Mouse (Mus musculus) heart, postnatal 4 days (tissue): ENCODE data around the gene Cux1. TPM values are rescaled to one million over a fixed set of nuclear protein-coding genes. Genes with fewer than 3 reads are reported as not detected.
A peak's percentile ranks its signal among the peaks of the same experiment; 100 is the strongest.

Source experiments
- DNase-seq: peaks from one replicate; pipeline ENCODE4 v3.0.0; 2021
- total RNA-seq, 2 experiments: library from RNA; stranded (reverse); gene quantifications; 2 replicates each; pipeline ENCODE4 v1.2.3; 2021

The Cux1 gene
- total RNA-seq, 2 experiments from 2014 or later = 126 to 131 TPM

- no peak for DNase-seq
Observed at GRCm38 (mm10) chr5:136363421-136363820, 203.9 kb downstream of the Cux1 start.

- no peak for DNase-seq
Observed at GRCm38 (mm10) chr5:136362473-136363230, 204.6 kb downstream of the Cux1 start.

- no peak for DNase-seq
Observed at GRCm38 (mm10) chr5:136362021-136362420, 205.3 kb downstream of the Cux1 start.

- no peak for DNase-seq
Observed at GRCm38 (mm10) chr5:136357227-136357626, 210.1 kb downstream of the Cux1 start.

DNA sequence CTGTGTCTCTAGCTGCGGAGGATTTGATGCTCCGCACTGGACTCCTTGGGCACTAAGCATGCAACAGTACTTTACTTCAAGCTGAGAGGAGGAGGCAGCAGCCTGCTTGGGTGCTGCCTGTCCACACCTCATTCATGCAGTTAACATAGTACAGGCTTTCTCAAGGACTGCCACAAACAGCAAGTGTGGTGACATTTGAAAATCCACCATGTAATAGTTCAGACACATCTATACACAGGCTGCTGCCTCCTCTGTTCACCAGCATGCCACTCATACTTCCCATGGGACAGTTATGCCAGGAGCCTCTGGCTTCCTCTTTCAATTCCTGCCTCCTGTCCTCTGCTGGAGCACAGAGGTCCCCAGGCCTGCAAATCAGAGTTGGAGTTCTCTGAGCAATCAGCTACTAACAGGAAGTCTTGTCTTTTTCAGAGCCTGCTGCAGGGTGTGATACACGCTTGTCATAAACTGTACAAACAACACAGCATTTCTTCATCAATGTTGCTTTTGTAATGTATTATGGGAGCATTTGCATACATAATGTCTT, 211.6 kb downstream of the Cux1 start:
- peak; percentile 14 for DNase-seq

- DNase-seq = peak; percentile 58
Observed at GRCm38 (mm10) chr5:136354729-136355128, 212.6 kb downstream of the Cux1 start.

- DNase-seq = no peak
Observed at GRCm38 (mm10) chr5:136353114-136353513, 214.2 kb downstream of the Cux1 start.

DNA sequence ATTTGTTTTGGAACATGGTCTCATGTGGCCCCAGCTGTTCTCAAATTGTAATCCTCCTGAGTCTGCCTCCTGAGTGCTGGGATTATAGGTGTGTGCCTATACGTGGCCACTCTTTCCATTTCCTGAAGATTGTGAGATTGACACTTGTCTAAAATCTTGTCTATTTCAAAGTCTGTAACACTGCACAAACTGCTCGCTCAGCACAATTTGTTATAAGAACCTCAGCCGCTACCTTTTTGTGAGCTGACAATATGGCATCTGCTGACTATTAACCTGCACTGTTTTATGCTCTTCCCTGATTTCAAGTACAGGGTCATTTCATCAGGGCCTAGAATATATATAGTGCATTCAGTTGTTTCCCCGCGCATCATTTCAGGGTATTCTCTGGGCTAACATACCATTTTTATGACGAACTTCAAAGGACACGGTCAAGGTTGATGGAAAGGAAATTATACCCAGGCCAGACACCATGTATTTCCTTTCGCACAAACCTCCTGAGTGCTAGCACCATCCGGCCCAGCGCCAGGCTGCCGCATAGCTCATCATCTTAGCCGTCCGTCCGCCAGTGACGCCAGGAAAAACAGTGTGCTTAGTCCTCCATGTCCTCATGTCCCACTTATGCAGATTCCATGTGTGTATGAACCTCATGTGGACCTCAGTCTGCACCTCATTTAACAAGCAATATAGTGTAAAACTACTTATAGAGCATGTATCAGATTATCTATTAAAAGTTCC, 224.0 kb downstream of the Cux1 start:
- no peak for DNase-seq

GRCm38 (mm10) chr5:136336798-136337527, 230.3 kb downstream of the Cux1 start:
- DNase-seq = peak; percentile 46

DNA sequence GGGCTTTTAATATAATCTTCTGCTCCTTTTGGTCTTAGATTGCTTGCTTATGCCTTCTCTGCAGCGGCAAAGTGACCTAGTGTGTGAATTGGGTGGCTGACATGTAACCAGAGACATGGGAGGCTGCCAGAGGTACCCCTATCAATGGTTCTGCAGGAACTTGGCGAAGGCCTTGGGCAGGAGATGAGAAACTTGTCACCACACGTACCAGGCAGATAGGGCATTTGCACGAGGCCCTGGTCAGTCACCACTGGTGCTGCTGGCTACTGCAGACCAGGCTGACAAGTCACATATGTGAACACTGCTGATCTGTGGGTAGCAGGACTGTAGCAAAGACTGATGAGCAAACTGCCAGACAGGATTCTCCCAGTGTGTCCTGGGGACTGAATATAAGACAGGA, 231.6 kb downstream of the Cux1 start:
- peak; percentile 25 for DNase-seq

- DNase-seq = no peak
Observed at GRCm38 (mm10) chr5:136334780-136335179, 232.5 kb downstream of the Cux1 start.

- DNase-seq = no peak
Observed at GRCm38 (mm10) chr5:136334051-136334450, 233.2 kb downstream of the Cux1 start.

DNA sequence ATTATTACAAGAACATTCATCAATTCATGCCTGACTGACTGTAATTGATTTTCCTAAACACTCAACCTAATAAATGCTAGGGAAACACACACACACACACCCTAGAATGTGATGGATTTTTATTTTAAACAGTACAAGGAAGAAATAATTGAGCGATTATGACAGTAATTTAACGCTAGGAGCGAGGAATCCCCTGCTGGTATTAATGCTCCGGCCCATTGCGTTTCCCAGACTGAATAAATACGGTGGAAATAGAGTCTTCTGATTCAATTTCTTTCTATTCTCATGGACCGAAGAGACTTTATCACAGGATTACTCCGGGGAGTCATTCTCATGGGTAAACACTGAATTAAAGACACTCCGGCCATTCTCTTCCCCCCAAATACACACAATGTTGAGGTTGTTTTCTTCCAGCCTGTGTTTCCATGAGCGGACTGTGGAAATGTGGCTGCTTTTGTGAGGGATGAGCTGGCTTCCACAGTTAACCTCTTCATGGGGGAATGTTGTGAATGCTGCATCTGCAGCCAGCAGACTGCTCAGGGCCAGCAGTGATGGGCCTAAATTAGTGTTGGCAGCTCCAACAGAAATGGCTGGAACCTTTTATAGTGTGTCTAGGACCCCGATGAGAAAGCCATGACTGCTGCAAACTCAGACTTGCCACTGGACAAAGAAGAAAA, 234.4 kb downstream of the Cux1 start:
- DNase-seq = no peak

DNA sequence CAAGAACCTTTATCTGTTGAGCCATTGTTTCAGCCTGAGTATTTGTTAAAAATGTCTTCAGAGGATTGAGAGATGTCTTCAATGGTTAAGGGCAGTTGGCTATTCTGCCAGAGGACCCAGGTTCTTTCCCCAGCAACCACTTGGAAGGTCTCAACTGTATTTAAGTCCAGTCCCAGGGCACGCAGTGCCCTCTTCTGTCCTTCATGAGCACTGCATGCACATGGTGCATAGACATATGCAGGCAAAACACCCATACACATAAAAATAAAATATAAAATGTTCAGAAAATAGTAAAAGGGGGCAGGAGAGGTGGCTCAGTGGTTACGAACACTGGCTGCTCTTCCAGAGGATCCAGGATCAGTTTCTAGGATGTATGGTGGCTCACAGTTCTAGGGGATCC, 239.6 kb downstream of the Cux1 start:
- no peak for DNase-seq

GRCm38 (mm10) chr5:136326626-136327025, 240.7 kb downstream of the Cux1 start:
- DNase-seq = peak; percentile 64

GRCm38 (mm10) chr5:136324506-136324905, 242.8 kb downstream of the Cux1 start:
- DNase-seq = peak; percentile 49

GRCm38 (mm10) chr5:136321378-136321777, 245.9 kb downstream of the Cux1 start:
- DNase-seq = peak; percentile 52

DNA sequence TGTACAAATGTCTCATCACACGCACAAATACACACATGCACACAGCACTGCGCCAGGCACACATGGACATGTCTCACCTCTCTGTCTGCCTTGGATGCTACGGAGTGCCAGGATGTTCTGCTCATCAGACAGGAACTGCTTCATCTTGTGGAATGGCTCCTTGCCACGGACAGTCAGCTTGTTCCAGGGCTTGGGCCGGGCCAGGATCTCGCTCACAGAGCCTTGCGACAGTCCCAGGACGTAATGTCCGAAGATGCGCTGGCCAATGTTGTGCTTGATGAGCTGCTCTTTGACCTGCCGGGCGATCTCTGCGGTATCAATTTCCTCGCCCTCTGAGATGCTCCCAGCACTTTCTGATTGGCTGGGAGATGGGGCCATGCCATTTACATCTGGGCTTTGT, 254.7 kb downstream of the Cux1 start:
- DNase-seq = no peak

GRCm38 (mm10) chr5:136312166-136312565, 255.1 kb downstream of the Cux1 start:
- DNase-seq = peak; percentile 73

- no peak for DNase-seq
Observed at GRCm38 (mm10) chr5:136306254-136306653, 261.0 kb downstream of the Cux1 start.

- peak; percentile 48 for DNase-seq
Observed at GRCm38 (mm10) chr5:136303409-136303983, 263.8 kb downstream of the Cux1 start.

- DNase-seq = no peak
Observed at GRCm38 (mm10) chr5:136300880-136301279, 266.4 kb downstream of the Cux1 start.
